Mouse (Mus musculus) cerebellum, adult 11-12 months (tissue): Measurements from ENCODE around the gene Utp14b.

ENCODE experiments used
- DNase-seq: peaks from one replicate; pipeline ENCODE4 v3.0.0; 2022

Utp14b gene

DNA sequence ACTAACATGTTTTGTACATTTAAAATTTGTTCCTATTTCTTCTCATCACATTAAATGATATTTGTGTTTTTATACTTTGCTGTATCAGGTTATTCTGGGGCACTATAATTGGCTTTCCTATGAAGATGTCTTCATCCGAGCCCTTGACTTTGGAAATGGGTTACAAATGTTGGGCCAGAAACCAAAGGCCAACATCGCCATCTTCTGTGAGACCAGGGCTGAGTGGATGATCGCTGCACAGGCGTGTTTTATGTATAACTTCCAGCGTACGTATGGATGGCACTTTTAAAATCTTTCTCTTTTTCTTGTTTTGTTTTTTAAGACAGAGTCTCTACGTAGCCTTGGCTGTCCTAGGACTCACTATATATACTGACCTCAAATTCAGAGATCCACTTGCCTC, 30.3 kb downstream of the Utp14b start:
- no peak for DNase-seq

DNA sequence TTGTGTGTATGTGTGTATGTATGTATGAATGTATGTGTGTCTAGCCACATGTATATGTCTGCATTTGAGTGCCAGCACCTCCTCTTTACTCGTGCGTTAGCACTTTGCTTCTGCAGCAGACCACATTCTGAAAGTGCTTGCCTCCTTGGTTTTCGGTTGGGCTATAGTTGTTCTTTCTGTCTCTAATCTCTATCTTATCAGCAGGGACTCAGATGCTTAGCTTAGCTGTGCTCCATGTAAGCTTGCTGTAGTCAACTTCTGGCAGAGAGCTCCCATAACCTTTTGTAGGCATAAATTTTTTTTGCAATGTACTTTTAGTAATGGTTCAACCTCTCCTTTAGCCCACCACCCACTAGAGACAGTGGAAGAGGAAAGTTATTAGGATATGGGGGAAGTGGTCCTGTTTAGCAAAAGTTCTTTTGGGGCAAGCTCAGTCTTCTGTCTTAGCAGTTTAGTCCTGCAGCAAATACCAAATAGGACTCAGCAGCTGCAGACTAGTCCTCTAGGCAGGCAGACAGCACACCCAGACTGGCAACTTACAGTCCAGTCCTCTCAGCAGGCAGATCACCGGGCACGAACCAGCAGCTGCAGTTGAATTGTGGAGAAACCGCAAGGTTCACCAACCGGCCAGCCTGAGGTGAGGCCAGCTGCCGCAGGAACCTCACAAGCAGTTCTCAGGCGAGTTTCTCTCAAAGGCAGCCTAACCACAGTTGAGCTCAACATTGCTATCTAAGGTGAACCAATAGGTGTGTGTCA, 36.8 kb downstream of the Utp14b start:
- no peak for DNase-seq

DNA sequence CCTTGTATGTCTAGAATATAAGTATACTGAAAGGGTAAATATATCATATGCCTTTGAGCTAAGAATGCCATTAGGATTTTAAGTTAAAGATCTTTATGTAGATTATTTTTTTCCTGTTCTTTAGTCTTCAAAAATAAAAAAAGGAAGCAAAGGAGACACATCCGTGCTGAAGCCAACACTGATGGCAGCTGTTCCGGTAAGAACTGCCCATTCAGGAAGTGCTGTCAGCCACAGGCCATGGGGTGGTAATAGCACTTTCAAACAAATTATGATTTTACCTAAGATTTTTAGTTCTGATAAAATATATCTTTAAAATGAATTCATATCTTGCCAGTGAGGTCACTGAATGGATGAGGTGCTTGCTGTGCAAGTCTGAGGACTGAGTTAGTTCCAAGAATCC, 38.5 kb downstream of the Utp14b start:
- no peak for DNase-seq

DNA sequence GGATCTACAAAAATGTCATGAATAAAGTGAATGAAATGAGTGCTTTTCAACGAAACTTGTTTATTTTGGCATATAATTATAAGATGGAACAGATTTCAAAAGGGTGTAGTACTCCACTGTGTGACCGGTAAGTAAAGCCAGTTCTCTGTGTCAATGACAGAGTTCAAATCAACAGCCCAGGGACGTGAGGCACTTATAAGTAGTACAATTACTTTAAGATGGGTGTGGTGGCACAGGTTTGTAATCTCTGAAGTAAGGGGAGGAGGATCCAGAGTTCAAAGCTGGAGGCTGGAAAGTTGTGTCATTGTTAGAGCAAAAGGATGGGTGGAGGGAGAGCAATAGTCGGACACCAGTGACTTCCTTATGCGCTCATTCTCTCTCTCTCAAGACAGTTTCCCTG, 39.1 kb downstream of the Utp14b start:
- no peak for DNase-seq

DNA sequence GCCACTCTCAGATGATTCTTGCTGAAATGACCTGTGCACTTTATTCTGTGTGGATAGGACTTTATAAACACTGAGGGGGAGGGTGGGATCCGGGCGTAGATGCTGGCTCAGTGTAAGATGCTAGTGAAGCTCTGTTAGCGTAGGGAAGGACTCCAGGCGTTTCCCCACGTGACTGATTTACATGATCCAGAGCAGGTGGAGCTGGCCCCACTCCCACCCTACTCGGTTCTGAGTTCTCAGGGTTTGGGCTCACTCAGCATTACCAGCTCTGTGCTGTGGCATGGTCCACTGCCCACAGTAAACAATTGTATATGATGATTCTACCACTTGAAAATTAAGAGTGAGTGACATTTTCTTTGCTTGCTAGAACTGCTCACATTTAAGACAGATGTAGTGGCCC, 40.3 kb downstream of the Utp14b start:
- no peak for DNase-seq

DNA sequence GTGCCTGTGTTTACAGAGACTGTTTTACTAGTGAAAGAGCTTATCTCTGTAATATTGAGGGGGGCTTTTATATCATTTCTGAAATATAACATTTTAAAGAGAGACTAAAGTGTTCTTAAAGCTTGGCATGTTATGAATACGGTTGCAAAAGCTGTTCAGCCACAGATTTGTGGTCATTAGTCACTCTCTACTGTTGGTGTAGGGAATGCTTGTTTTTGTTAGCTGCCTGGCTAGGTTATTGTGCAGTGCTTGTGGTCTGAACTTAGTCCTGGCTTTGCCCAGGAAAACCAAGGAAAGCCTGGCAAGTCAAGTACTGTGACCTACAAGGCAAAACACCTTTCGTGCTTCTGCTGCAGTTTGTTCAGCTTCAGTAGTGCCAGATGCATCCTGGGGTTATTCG, 43.9 kb downstream of the Utp14b start:
- DNase-seq, result no peak

DNA sequence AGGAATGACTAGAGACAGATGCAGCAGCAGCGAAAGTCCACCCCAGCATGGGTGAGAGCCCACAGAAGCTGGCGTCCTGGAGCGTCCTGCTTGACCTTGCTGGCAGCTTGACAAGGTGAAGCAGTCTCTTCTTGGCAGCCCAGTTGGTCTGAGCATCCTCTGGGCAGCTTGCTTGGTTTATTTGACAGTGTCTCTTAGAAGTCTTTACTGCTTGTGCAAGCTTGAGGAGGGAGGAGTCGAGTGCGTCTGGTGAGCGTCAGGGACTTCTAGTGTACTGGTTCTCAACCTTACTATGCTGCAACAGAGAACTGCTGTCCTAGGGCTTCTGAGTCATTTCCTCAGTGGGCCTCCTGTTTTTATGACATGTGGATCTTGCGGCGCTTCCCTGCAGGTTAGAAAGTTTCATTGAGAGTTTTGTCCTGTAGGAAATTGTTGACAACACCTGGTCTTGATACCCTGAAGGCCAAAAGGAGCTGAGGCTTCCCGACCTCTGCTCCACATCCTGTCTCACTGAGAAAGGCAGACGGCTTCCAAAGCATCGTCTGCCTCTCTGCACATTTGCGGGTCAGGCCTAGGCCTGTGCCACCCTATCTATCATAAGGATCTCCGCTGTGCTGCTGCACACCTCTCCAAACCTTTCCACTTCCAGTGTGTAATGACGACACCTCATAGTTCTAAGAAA, 44.6 kb downstream of the Utp14b start:
- no peak for DNase-seq

DNA sequence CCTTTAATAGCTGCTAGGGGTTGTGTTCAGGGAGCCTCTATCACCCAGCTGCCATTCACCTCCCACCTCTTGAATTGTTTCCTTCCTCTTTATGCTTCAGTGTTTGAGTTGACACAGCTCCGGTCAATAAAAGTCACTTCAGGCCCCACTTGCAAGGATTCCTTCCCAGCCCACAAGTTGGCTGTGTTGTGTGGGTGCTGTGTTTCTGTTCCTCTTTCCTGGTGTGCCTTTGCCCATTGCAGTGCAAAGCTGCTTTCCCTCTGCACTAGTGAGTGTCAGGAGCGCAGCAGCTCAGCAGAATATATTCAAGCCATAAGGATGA, 45.1 kb downstream of the Utp14b start:
- DNase-seq, result no peak

DNA sequence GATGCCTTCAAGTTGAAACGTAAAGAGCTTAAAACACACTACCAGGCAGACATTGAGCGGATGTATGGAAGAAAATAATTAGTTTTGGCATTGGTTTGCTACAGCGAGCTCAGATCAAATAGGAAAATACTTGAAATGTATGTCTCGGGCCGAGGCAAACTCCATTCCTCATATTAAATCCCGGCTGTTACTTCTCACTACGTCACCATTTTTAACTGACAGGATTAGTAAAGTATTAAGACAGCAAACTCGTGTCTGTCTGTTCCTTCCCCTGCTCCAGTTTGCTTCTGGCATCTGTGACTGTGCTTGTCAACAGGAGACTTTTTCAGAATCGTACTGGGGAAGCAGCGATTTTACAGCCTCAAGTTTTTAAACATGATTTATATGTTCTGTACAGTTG, 48.5 kb downstream of the Utp14b start:
- DNase-seq, result no peak

DNA sequence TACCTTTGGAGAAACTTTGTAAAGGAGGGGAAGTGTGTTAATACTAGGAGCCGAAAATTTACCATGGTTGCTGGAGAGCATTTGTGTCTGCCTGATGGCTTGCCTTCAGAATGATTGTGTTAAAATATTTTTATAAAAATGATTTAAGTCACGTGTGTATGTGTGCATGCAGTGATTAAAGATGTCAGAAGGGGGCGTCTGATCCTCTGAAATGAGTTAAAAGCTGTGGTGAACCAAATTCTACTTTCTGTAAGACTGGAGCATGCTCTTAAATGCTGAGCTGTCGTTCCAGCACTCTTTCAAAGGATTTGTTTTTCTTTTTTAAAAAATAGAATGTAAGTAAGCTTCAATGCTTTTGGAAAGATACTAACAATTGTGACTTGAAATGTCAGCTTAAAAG, 49.4 kb downstream of the Utp14b start:
- DNase-seq, result no peak

DNA sequence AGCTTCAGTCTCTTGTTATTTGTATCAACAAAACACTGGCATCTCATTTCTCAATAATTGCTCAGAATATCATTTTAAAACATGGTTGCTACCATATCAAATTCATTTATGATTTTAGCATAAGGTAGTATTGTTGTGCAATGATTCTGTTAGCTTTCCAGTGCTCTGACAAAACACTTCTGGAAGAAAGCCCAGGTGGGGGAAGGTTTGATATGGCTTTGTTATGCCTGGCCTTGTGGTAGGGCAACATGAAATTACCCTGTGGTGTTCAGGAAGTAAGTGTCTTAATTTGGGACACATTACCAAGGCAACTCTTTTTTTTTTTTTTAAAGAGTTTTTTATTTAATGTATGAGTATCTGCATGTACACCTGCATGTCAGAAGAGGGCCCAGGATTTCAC, 52.2 kb downstream of the Utp14b start:
- DNase-seq, result no peak

DNA sequence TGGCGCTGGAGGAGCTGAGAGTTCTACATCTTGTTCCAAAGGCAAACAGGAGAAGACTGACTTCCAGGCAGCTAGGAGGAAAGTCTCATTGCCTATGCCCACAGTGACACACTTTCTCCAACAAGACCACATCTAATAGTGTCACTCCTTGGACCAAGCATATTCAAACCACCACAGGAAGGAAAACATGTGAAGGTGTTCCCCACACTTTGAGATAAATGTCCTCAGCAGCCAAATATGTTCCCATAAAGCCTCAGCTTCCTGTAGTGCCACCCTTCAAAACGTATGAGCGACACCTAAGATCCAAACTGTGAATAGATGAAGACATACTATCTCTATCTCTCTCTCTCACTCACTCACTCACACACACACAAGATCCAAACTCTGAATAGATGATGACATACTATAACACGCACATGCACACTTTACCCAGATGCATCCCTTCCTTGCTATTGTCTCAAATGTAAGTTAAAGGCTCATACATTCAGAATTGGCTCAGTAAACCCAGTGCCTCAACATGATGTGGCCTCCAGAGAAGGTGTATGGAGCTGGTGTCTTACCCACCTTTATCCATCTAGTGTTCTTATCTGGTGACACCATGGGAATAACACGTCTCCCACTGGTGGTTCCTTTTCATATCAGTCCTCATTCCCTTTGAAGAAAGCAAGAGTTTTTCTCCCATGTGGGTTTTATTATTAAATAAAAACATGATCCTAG, 52.9 kb downstream of the Utp14b start:
- no peak for DNase-seq
